Mouse (Mus musculus) limb, embryonic 13.5 days (tissue): Measurements from ENCODE around the gene Hydin. TPM values are rescaled to one million over a fixed set of nuclear protein-coding genes. Genes with fewer than 3 reads are reported as not detected.
A peak's percentile ranks its signal among the peaks of the same experiment; 100 is the strongest.
"Not testable (repeated sequence)": the region's sequence is repeated elsewhere in the genome, so short reads cannot be mapped to it uniquely, and the experiment has no call there.

Experiments used
- ATAC-seq: fragments of 200-750 bp; cut with Nextera tagmentation; 2 replicates; pipeline ENCODE4 v1.8.0; 2017; ENCODE audit warnings: low read depth, moderate number of reproducible peaks, moderate TSS enrichment; ENCODE audit not compliant: low FRiP score
- H3K27ac ChIP-seq: fragments of 300-500 bp; sonication (generic); 2 replicates; pipeline ENCODE4 v1.5.1; 2015; ENCODE audit warnings: inconsistent platforms, mild to moderate bottlenecking, moderate library complexity
- H3K27me3 ChIP-seq: fragments of 300-500 bp; sonication (generic); 2 replicates; pipeline ENCODE4 v1.6.1; 2015; ENCODE audit warnings: mild to moderate bottlenecking, inconsistent platforms
- H3K36me3 ChIP-seq: fragments of 300-500 bp; sonication (generic); 2 replicates; pipeline ENCODE4 v1.6.1; 2015; ENCODE audit warnings: inconsistent platforms, mild to moderate bottlenecking, moderate library complexity
- H3K4me1 ChIP-seq: fragments of 300-500 bp; sonication (generic); 2 replicates; pipeline ENCODE4 v1.6.1; 2015; ENCODE audit warnings: inconsistent platforms
- H3K4me2 ChIP-seq: fragments of 300-500 bp; sonication (generic); replicated peaks from 2 replicates; pipeline ENCODE4 v1.6.1; 2015; ENCODE audit warnings: inconsistent platforms, mild to moderate bottlenecking, moderate library complexity
- H3K4me3 ChIP-seq: fragments of 300-500 bp; sonication (generic); 2 replicates; pipeline ENCODE4 v1.5.1; 2015; ENCODE audit warnings: moderate library complexity, mild to moderate bottlenecking, inconsistent platforms
- H3K9ac ChIP-seq: fragments of 300-500 bp; sonication (generic); 2 replicates; pipeline ENCODE4 v1.6.1; 2015; ENCODE audit warnings: mild to moderate bottlenecking, inconsistent platforms
- H3K9me3 ChIP-seq: fragments of 300-500 bp; sonication (generic); 2 replicates; pipeline ENCODE4 v1.6.1; 2016; ENCODE audit warnings: inconsistent platforms
- WGBS: fragments of 180-500 bp; shearing (Covaris S2); methylation state at CpG from one replicate; pipeline ENCODE4 v1.1.7; 2015; 5-methylcytosine and 5-hydroxymethylcytosine counted together
- polyA plus RNA-seq: library from polyadenylated mRNA; unstranded; fragments of >200 nt; fragmentation: Nextera tagmentation; extraction: Ambion mirVana; gene quantifications from 2 replicates; pipeline ENCODE4 v1.2.1, GENCODE M21; 2015

Hydin gene
- polyA plus RNA-seq, 1 experiment from 2014 or later, result 0.28 TPM

- H3K4me3 ChIP-seq, result no peak overlapping the region
- no peaks in the 10 kb centered on the region for H3K9me3 ChIP-seq
- peaks cover 11% of the 10 kb centered on the region; the same call in 1 of the 2 replicates for H3K27me3 ChIP-seq
- 20% methylated on average over 10 of the region's 10 CpGs for WGBS
- H3K4me2 ChIP-seq, result no peak overlapping the region
- H3K9ac ChIP-seq, result no peak overlapping the region
- no peak for ATAC-seq
- no peaks in the 10 kb centered on the region for H3K36me3 ChIP-seq
- no peaks in the 10 kb centered on the region for H3K4me1 ChIP-seq
- H3K27ac ChIP-seq, result no peak overlapping the region
Measured at GRCm38 (mm10) chr8:110500253-110500652, 233.5 kb downstream of the Hydin start.

GRCm38 (mm10) chr8:110500661-110501060 is 233.9 kb downstream of the Hydin start:
- Histone ChIP-seq H3K4me3 (no peak overlapping the region), H3K9ac (no peak overlapping the region), H3K4me2 (no peak overlapping the region), H3K36me3 (no peaks in the 10 kb centered on the region), H3K27me3 (peaks cover 11% of the 10 kb centered on the region; the same call in 1 of the 2 replicates), H3K27ac (no peak overlapping the region), H3K9me3 (no peaks in the 10 kb centered on the region), H3K4me1 (no peaks in the 10 kb centered on the region)
- WGBS, result 73% methylated on average over 6 of the region's 6 CpGs
- no peak for ATAC-seq

GRCm38 (mm10) chr8:110501330-110501729 is 234.6 kb downstream of the Hydin start:
- Histone ChIP-seq H3K27ac (no peak overlapping the region), H3K27me3 (peaks cover 11% of the 10 kb centered on the region; the same call in 1 of the 2 replicates), H3K4me1 (no peaks in the 10 kb centered on the region), H3K4me2 (no peak overlapping the region), H3K9ac (no peak overlapping the region), H3K4me3 (no peak overlapping the region), H3K36me3 (no peaks in the 10 kb centered on the region), H3K9me3 (no peaks in the 10 kb centered on the region)
- 83% methylated on average over 4 of the region's 4 CpGs for WGBS
- ATAC-seq, result no peak

GRCm38 (mm10) chr8:110502880-110503279 is 236.1 kb downstream of the Hydin start:
- no peak overlapping the region for H3K4me3 ChIP-seq
- 18% methylated on average over 10 of the region's 10 CpGs for WGBS

GRCm38 (mm10) chr8:110508766-110509165 is 242.0 kb downstream of the Hydin start:
- H3K4me3 ChIP-seq, result no peak overlapping the region
- H3K9me3 ChIP-seq, result no peaks in the 10 kb centered on the region; the same call in 1 of the 2 replicates
- whole genome bisulfite sequencing, result 69% methylated on average over 3 of the region's 3 CpGs
- H3K4me2 ChIP-seq, result no peak overlapping the region
- H3K27ac ChIP-seq, result no peak overlapping the region
- H3K9ac ChIP-seq, result no peak overlapping the region
- no peak for ATAC-seq
- H3K27me3 ChIP-seq, result no peaks in the 10 kb centered on the region
- H3K36me3 ChIP-seq, result no peaks in the 10 kb centered on the region
- H3K4me1 ChIP-seq, result no peaks in the 10 kb centered on the region

More at GRCm38 (mm10) chr8:110502880-110503279, 236.1 kb downstream of the Hydin start:
- H3K27ac ChIP-seq, result no peak overlapping the region
- peak overlapping the region; percentile 21; the same call in 1 of the 2 replicates for H3K4me2 ChIP-seq
- no peaks in the 10 kb centered on the region for H3K36me3 ChIP-seq
- H3K9me3 ChIP-seq, result no peaks in the 10 kb centered on the region
- H3K27me3 ChIP-seq, result peaks cover 11% of the 10 kb centered on the region; the same call in 1 of the 2 replicates
- no peak overlapping the region for H3K9ac ChIP-seq
- no peaks in the 10 kb centered on the region for H3K4me1 ChIP-seq
- no peak for ATAC-seq

GRCm38 (mm10) chr8:110519790-110520189 is 253.0 kb downstream of the Hydin start:
- H3K9ac ChIP-seq, result no peak overlapping the region
- WGBS, result 80% methylated on average over 7 of the region's 7 CpGs
- no peaks in the 10 kb centered on the region for H3K27me3 ChIP-seq
- H3K36me3 ChIP-seq, result no peaks in the 10 kb centered on the region
- H3K27ac ChIP-seq, result no peak overlapping the region
- no peak overlapping the region for H3K4me2 ChIP-seq
- no peak for ATAC-seq
- no peaks in the 10 kb centered on the region for H3K9me3 ChIP-seq
- no peak overlapping the region for H3K4me3 ChIP-seq
- H3K4me1 ChIP-seq, result no peaks in the 10 kb centered on the region

- Histone ChIP-seq H3K4me3 (no peak overlapping the region), H3K9ac (no peak overlapping the region), H3K4me2 (no peak overlapping the region), H3K4me1 (no peaks in the 10 kb centered on the region), H3K27me3 (no peaks in the 10 kb centered on the region), H3K27ac (no peak overlapping the region), H3K36me3 (no peaks in the 10 kb centered on the region), H3K9me3 (no peaks in the 10 kb centered on the region)
- no peak for ATAC-seq
- 90% methylated on average over 12 of the region's 12 CpGs for WGBS
Measured at GRCm38 (mm10) chr8:110521851-110522250, 255.1 kb downstream of the Hydin start.

- ATAC-seq, H3K9me3 ChIP-seq, H3K9ac ChIP-seq, H3K36me3 ChIP-seq, H3K4me2 ChIP-seq, H3K27me3 ChIP-seq, H3K4me1 ChIP-seq, H3K27ac ChIP-seq, H3K4me3 ChIP-seq: not testable (repeated sequence)
- WGBS, result 79% methylated on average over 7 of the region's 7 CpGs
Measured at GRCm38 (mm10) chr8:110522495-110522894, 255.7 kb downstream of the Hydin start.

GRCm38 (mm10) chr8:110522985-110523384 is 256.2 kb downstream of the Hydin start:
- Histone ChIP-seq H3K4me3 (no peak overlapping the region), H3K9me3 (no peaks in the 10 kb centered on the region), H3K4me1 (no peaks in the 10 kb centered on the region), H3K27ac (no peak overlapping the region), H3K27me3 (no peaks in the 10 kb centered on the region), H3K36me3 (no peaks in the 10 kb centered on the region), H3K4me2 (no peak overlapping the region), H3K9ac (no peak overlapping the region)
- ATAC-seq, result no peak
- 75% methylated on average over 15 of the region's 15 CpGs for WGBS

- Histone ChIP-seq H3K4me1 (no peaks in the 10 kb centered on the region), H3K9me3 (no peaks in the 10 kb centered on the region), H3K4me3 (no peak overlapping the region), H3K27me3 (no peaks in the 10 kb centered on the region), H3K4me2 (no peak overlapping the region), H3K9ac (no peak overlapping the region), H3K27ac (no peak overlapping the region), H3K36me3 (no peaks in the 10 kb centered on the region)
- ATAC-seq, result no peak
- WGBS, result 59% methylated on average over 15 of the region's 15 CpGs
Measured at GRCm38 (mm10) chr8:110525229-110525628, 258.5 kb downstream of the Hydin start.

- 68% methylated on average over 8 of the region's 8 CpGs for WGBS
- Histone ChIP-seq H3K9ac (no peak overlapping the region), H3K4me3 (no peak overlapping the region), H3K36me3 (no peaks in the 10 kb centered on the region), H3K27me3 (peaks cover 3% of the 10 kb centered on the region; the same call in 1 of the 2 replicates), H3K27ac (no peak overlapping the region), H3K9me3 (no peaks in the 10 kb centered on the region), H3K4me1 (no peaks in the 10 kb centered on the region), H3K4me2 (no peak overlapping the region)
- no peak for ATAC-seq
Measured at GRCm38 (mm10) chr8:110530008-110530762, 263.4 kb downstream of the Hydin start.

- no peak overlapping the region for H3K4me3 ChIP-seq
- no peaks in the 10 kb centered on the region for H3K4me1 ChIP-seq
- ATAC-seq, result no peak
- 76% methylated on average over 6 of the region's 6 CpGs for WGBS
- no peak overlapping the region for H3K27ac ChIP-seq
- H3K36me3 ChIP-seq, result no peaks in the 10 kb centered on the region
- no peak overlapping the region for H3K4me2 ChIP-seq
- H3K9me3 ChIP-seq, result no peaks in the 10 kb centered on the region
- peaks cover 3% of the 10 kb centered on the region; the same call in 1 of the 2 replicates for H3K27me3 ChIP-seq
- no peak overlapping the region for H3K9ac ChIP-seq
Measured at GRCm38 (mm10) chr8:110533781-110534180, 267.0 kb downstream of the Hydin start.

- Histone ChIP-seq H3K36me3 (no peaks in the 10 kb centered on the region), H3K9ac (no peak overlapping the region), H3K9me3 (no peaks in the 10 kb centered on the region), H3K27ac (no peak overlapping the region), H3K4me2 (no peak overlapping the region), H3K27me3 (no peaks in the 10 kb centered on the region), H3K4me1 (no peaks in the 10 kb centered on the region), H3K4me3 (no peak overlapping the region)
- no peak for ATAC-seq
- 77% methylated on average over 4 of the region's 4 CpGs for WGBS
Measured at GRCm38 (mm10) chr8:110537849-110538248, 271.1 kb downstream of the Hydin start.
